Mouse (Mus musculus): ENCODE data around the gene Mllt3. TPM values are rescaled to one million over a fixed set of nuclear protein-coding genes. Genes with fewer than 3 reads are reported as not detected.

The Mllt3 gene
- 10 to 100 TPM; 10.7 to 12.3 TPM for total RNA-seq (2021)

- DNase-seq: peak; percentile 97
- intact Hi-C loops (cut with DNase I): no loop called here
These were observed at the start of gene Mllt3 for GRCm38 (mm10) chr4:88033216-88033653. Gene Mllt3 (minus strand): TSS chr4:88033364.

DNA sequence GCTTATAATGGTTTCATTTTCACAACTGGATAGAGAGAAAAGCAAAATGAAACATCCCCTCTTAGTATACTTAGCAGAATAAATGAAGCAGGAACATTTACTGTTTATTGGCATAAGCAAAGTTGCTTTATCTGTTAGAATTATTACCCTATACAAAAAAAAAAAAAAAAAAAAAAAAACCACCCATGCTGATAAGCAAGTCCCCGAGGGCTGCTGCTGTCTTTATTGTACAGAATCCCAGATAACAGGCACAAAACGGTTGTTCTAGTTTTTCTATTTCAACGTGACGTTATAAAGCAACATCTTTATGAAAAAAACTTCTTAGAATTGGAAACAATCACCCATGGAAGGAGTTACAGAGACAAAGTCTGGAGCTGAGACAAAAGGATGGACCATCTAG is 49.2 kb upstream of the Mllt3 start:
- intact Hi-C loops (cut with DNase I): no loop called here
- DNase-seq: no peak

DNA sequence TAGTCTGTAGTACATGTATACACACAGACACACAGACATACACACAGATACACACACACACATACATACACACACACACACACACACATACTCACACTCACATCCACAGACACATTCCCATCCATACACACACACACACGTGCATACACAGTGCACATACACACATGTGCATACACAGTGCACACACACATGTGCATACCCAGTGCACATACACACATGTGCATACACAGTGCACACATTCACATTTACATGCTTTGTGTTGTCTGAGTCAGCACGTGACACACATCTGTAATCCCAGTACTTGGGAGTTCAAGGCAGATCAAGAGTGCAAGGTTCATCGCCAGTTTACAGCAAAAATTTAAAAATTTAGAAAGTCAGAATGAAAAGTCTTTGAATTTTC is 48.7 kb upstream of the Mllt3 start:
- intact Hi-C loops (cut with DNase I): no loop called here

DNA sequence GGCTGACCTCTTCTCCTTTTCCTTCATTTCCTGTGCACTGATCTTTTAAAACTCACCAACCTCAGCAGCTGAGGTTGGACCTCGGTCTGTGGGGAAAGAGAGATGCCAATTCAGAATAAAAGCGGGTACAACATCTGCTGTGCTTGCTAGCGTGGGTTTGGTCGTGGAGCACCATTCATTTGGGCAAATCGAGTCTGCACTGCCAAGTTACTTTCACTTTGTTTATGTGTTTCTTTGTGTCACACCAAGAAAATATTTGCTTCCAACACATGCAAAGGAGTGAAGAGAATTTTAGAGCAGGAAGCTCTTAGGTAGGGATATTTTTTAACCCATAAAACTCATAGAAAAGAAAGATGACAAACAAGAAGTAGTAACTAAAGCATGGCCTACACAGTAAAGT is 48.3 kb upstream of the Mllt3 start:
- DNase-seq: no peak
- intact Hi-C loops (cut with DNase I): no loop called here

More for the DNA sequence above, 48.7 kb upstream of the Mllt3 start:
- no peak for DNase-seq

DNA sequence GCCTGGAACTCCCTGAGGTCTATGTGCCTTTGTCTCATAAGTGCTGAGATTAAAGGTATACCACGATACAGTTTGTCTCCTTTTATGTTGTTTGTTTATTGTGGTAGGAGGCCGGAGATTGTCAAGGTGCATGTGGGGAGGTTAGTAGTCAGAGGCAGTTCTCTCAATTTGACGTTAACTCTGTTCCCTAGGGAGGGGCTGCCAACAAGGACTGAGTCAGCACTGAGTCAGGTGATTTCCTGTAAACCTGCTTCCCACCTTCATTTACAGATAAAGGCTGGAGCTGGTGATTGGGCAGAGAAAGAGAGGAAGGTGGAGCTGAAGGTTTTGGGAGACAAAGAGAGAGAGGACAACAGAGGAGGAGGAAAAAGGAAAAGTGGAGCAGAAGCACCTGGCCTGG is 45.8 kb upstream of the Mllt3 start:
- intact Hi-C loops (cut with DNase I): no loop called here
- DNase-seq: no peak

DNA sequence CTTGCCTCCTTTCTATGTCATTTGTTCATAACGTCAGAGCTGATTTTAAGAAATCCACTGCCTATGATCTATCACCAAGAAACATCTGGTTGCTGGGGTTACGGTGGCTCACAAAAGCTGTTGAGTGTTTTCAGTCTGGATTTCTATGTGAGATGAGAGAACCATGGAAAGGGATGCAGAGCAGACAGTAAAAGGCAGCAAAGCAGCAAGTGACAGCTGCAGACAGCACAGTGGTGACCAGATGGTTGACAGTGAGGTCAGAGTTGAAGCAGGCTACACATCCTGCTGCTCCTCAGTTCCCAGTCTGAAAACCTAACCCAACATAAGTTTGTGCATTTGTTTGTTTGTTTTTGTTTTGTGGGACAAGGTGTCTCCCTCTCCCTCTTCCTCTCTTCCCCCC is 42.2 kb upstream of the Mllt3 start:
- intact Hi-C loops (cut with DNase I): no loop called here
- no peak for DNase-seq

DNA sequence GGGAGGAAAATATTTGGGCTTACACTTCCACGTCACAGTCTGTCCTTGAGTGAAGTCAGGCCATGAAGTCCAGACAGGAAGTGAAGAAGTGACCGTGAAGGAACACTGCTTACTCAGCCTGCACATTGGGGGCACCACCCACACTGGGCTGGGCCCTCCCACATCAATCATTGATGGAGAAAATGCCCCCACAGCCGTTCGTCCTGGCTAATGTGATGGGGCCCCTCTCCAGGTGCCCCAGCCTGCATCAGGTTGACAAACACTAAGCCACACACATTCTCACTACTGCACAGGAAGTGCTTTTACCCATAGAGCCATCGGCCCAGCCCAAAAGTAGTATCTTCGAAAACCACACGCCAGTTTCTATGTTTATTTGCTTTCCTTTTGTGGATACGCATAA is 13.1 kb upstream of the Mllt3 start:
- no peak for DNase-seq
- intact Hi-C loops (cut with DNase I): no loop called here

- no peak for DNase-seq
- intact Hi-C loops (cut with DNase I): no loop called here
These were observed 12.0 kb upstream of the Mllt3 start for GRCm38 (mm10) chr4:88045151-88045550.

DNA sequence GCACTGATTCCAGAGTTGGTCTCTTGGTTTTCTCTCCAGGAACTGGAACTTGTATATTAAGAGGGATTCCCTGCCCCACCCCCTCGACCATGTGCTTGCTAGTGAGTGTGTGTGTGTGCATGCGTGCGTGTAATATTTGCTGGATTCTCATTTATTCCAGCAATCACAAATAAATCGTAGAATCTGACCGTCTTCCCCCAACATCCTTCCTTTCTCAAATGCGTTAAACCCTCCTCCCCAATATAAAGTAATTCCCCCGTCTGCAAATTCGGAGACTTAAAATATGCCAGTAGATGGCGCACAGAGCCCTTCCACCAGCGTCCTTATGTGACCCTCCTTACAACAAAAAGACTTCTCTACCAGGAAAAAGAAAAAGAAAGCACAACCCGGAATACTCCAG is 2.2 kb upstream of the Mllt3 start:
- DNase-seq: peak; percentile 68 to 77
- intact Hi-C loops (cut with DNase I): loop anchor here (1.0 to 5.0 kb wide), 7 partner anchors 57 to 667 kb away; partner anchors contain the start of gene Focad

- peak in 1 of 2 experiments; percentile 8 for DNase-seq
These were observed 1.4 kb upstream of the Mllt3 start for GRCm38 (mm10) chr4:88034387-88035157.

GRCm38 (mm10) chr4:88033729-88034386 is 694 bp upstream of the Mllt3 start:
- intact Hi-C loops (cut with DNase I): loop anchor here (2.0 kb wide), 3 partner anchors 247 to 665 kb away; no protein-coding TSS in a partner anchor
- peak; percentile 24 to 27 for DNase-seq

More at GRCm38 (mm10) chr4:88034387-88035157, 1.4 kb upstream of the Mllt3 start:
- intact Hi-C loops (cut with DNase I): loop anchor here (1.0 to 5.0 kb wide), 7 partner anchors 58 to 666 kb away; partner anchors contain the start of gene Focad

DNA sequence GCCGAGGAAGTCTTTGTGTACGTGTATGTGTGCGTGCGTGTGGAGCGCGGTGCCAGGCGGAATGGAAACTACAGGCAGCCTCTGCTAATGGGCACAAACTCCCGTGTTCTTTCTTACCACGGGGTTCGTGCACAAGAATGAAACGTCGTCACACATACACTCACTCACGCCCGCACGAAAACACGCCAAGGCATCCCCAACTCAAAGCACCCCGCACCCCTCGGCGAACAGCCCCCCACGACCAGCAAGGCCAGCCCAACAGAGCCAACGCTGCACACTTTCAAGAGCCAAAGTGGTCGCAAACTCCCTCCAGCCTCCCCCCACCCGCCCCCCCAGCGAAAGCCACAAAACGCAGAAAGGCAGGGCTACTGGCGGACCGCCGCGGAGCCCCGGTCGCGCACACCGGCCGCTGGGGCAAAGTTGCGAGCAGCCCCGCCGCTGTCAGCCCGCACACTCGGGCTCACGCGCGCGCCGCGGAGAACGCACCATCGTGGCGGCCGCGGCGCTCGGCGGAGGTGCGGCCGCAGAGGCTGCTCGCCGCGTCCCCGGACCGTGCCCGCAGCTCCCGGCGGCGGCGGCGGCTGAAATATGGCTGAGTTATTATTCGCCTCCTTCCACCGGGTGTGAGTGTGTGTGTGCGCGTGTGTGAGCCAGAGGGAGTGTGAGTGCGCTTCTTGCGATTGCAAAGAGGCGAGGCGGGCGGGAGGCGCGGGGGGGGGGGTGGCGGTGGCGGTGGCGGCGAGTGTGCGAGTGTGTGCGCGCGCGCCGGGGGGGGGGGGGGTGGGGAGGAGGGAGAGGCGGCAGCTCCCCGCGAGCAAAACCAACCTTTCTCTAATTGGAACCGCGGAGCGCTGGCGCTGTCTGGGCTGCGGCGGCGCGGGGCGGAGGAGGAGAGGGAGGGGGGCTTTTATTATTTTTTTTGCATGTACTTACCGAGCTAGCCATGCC is 739 bp downstream of the Mllt3 start:
- intact Hi-C loops (cut with DNase I): no loop called here
- peak; percentile 52 to 68 for DNase-seq

DNA sequence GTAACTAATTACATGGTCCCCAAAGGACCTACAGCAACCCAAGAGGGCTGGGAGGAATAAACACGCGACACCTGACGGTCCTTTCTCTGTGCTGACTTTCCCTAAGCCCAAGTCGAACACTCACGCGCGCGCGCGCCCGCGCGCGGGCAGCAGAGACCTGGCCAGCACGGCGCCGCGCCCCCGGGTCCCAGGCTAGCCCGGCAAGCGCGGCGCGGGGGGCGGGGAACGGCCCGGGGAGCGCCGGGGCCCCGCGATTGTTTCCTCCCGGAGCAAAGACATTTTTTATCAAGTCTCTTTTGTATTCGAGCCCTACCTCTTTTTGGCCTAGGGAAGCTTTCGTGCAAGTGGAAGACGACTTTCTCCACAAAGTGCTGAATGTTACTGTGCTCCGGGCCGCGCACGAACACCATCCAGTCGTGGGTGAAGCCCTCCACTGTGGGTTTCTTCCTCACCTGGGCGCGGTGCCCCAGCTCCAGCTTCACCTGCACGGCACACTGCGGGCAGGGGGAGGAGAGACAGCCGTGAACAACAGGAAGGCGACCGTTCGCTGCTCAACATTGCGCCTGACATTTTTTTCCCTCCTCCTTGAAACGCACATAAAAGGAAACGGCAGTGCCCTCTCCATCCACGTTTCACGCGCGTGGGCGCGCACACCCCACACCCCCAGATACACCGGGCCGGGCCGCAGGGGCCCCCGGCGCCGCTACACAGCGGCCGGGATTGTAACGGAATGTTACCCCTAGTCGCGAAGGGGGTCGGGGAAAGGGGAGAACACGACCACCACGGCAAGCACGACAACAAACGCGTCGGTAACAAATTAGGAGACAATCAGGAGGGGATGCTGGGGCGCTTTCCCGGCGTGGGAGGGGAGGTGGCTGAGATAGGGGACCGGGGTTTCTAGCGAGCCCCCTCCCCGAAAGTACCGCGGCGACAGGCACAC is 1.7 kb downstream of the Mllt3 start:
- intact Hi-C loops (cut with DNase I): no loop called here
- peak; percentile 36 to 44 for DNase-seq

- no peak for DNase-seq
- intact Hi-C loops (cut with DNase I): no loop called here
These were observed 9.6 kb downstream of the Mllt3 start for GRCm38 (mm10) chr4:88023567-88023966.

GRCm38 (mm10) chr4:88022623-88023022 is 10.5 kb downstream of the Mllt3 start:
- intact Hi-C loops (cut with DNase I): no loop called here
- no peak for DNase-seq

DNA sequence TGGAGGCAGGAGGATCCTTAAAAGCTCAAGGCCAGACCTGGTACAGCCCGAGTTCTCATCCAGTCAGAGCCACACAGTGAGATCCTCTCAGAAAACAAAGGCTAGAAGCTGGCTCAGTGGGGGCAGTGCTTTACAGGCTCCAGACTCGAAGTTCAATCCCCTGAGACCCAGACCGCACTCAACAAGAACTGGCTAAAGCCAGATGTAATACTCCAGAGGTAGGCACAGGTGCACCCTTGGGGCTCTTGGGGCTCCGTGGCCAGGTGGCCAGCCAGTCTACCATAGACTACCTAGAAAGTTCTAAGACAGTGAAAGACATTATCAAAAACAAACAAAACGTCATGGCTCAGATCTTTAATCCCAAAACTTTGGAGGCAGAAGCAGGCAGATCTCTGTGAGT is 12.7 kb downstream of the Mllt3 start:
- DNase-seq: no peak
- intact Hi-C loops (cut with DNase I): no loop called here

DNA sequence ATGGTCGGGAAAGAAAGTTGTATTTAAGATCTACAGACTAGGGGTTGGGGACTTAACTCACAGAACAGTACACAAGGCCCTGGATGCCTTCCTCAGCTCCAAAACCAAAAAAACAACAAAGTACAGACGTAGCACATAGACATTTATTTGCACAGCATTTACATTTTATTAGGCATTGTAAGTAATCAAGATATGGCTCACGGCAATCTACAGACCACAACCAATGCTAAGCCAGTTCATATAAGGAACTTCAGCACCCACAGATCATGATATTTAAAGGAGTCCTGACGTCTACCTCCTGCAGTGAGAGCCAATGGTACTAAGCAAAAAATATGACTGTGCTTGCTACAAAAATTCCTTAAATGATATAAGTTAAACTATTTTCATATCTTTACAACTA is 13.5 kb downstream of the Mllt3 start:
- intact Hi-C loops (cut with DNase I): no loop called here
- no peak for DNase-seq

- peak; percentile 28 to 61 for DNase-seq
- intact Hi-C loops (cut with DNase I): no loop called here
These were observed 15.5 kb downstream of the Mllt3 start for GRCm38 (mm10) chr4:88017452-88018350.

DNA sequence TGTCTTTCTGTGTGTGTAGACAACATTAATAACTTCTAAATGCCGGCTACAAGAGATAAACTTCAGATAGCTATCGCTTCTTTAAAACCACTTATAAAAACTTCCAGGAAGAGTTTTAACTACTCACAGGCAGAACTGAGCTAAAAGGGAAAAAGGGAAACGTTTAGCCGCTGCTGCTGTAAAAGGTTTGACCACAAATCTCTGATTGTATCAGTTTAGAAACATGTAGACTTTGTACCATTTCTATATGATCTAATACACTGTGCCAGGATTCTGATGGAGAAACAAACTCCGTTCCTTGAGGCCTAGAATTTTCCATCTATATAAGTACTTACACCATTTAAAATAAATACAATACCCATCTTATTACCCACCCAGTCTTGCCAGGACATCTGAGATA is 17.4 kb downstream of the Mllt3 start:
- no peak for DNase-seq
- intact Hi-C loops (cut with DNase I): no loop called here

Measured in heart, postnatal 10 days (tissue).